Mouse (Mus musculus) G1E (cell line): ENCODE data around the gene Akr1c13. TPM values are rescaled to one million over a fixed set of nuclear protein-coding genes. Genes with fewer than 3 reads are reported as not detected.
"Not testable (repeated sequence)": the region's sequence is repeated elsewhere in the genome, so short reads cannot be mapped to it uniquely, and the experiment has no call there.

Experiments
- ATAC-seq: 2 replicates; pipeline ENCODE4 v1.8.0; 2016; ENCODE audit warnings: mild to moderate bottlenecking; ENCODE audit not compliant: insufficient number of reproducible peaks, poor library complexity, low FRiP score, severe bottlenecking; ENCODE audit errors: extremely low read depth
- DNase-seq: peaks from one replicate; pipeline ENCODE4 v3.0.0; 2012; ENCODE audit warnings: low spot score
- H3K27me3 ChIP-seq: 2 replicates; pipeline ENCODE4 v1.6.1; 2012; ENCODE audit warnings: mild to moderate bottlenecking, low read length, inconsistent platforms; ENCODE audit not compliant: insufficient read depth
- H3K36me3 ChIP-seq: replicated peaks from 2 replicates; pipeline ENCODE3; 2012; ENCODE audit warnings: mild to moderate bottlenecking, inconsistent platforms
- H3K4me1 ChIP-seq: 2 replicates; pipeline ENCODE4 v1.6.1; 2012; ENCODE audit warnings: low read depth, low read length, inconsistent platforms, mixed read lengths; ENCODE audit not compliant: insufficient read depth
- H3K4me3 ChIP-seq: 2 replicates; pipeline ENCODE4 v1.5.1; 2012; ENCODE audit warnings: low read depth, mild to moderate bottlenecking, inconsistent platforms, low read length, moderate library complexity, mixed read lengths
- H3K9me3 ChIP-seq: replicated peaks from 2 replicates; pipeline ENCODE4 v1.6.1; 2012; ENCODE audit warnings: inconsistent platforms
- CTCF ChIP-seq: IDR thresholded peaks from 2 replicates; pipeline ENCODE4 v1.5.1; 2012; ENCODE audit warnings: low read depth, low read length, inconsistent platforms, mixed read lengths
- GATA1 ChIP-seq: IDR thresholded peaks from 2 replicates; pipeline ENCODE4 v1.6.1; 2012; ENCODE audit warnings: borderline replicate concordance, low read length, inconsistent platforms, mixed read lengths
- GATA2 ChIP-seq: IDR thresholded peaks from 2 replicates; pipeline ENCODE4 v1.6.1; 2012; ENCODE audit warnings: low read depth, low read length, inconsistent platforms, borderline replicate concordance
- POLR2AphosphoS5 ChIP-seq: IDR thresholded peaks from 2 replicates; pipeline ENCODE4 v1.6.1; 2012; ENCODE audit warnings: low read depth, low read length, inconsistent platforms; ENCODE audit not compliant: insufficient replicate concordance
- TAL1 ChIP-seq: conservative IDR thresholded peaks from 2 replicates; pipeline ENCODE4 v1.6.1; 2012; ENCODE audit warnings: low read depth, low read length, inconsistent platforms, mixed read lengths
- polyA plus RNA-seq: library from polyadenylated mRNA; stranded (reverse); fragments of >175 nt; gene quantifications from 2 replicates; pipeline ENCODE4 v1.2.3, GENCODE M21; 2012
- total RNA-seq, 2 experiments: library from RNA; stranded (forward) in 1 of 2; stranded (reverse) in 1 of 2; fragments of 200-1000 nt in 1 of 2; fragments of >200 nt in 1 of 2; fragmentation: Nextera tagmentation in 1 of 2; gene quantifications; 2 replicates each; pipeline ENCODE4 v1.2.3; 2014 to 2017

The Akr1c13 gene
- total and polyA plus RNA-seq, 3 experiments = 6.1 to 350 (median 76.4) TPM

DNA sequence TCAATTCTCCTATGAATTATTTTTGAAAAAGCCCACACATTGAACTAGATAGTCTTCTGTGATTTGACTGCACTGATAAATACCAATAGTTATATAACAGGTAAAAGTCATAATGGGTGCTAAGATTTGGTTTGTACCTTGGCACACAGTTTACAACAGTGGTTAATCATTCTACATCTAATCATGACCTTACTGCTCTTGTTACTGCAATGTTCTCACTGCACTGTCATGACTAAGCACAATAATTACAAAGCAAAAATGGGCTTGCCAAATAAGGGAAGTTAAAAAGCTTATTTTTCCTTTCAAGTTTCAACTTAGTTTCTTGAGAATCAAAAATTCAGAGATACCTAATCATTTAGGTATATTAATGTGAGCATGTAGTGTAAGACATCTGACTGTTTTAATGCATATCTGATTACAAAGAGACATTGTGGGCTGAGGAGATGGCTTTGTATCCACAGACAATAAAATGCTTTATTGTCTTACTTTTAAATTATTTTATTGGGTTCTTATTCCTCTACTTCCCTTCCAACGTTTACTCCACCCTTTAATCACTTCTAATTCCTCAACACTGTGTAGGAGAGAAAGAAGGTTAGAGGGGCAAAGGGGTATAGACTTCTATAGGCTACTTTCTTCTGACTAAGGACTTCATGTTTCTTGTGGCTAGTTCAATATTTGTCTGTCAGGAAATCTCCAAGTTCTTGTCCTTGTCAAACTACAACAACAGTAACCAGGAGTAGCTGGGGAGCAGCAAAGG, 15.4 kb downstream of the Akr1c13 start:
- peak; percentile 93 for ATAC-seq
- Histone ChIP-seq H3K9me3 (no peaks in the 10 kb centered on the region), H3K36me3 (peaks cover 21% of the 10 kb centered on the region), H3K27me3 (no peaks in the 10 kb centered on the region), H3K4me1 (peaks cover 13% of the 10 kb centered on the region), H3K4me3 (no peak overlapping the region)
- no peak for DNase-seq
- TF ChIP-seq CTCF = no peak
- no peak for TF ChIP-seq TAL1
- no peak for TF ChIP-seq GATA1

DNA sequence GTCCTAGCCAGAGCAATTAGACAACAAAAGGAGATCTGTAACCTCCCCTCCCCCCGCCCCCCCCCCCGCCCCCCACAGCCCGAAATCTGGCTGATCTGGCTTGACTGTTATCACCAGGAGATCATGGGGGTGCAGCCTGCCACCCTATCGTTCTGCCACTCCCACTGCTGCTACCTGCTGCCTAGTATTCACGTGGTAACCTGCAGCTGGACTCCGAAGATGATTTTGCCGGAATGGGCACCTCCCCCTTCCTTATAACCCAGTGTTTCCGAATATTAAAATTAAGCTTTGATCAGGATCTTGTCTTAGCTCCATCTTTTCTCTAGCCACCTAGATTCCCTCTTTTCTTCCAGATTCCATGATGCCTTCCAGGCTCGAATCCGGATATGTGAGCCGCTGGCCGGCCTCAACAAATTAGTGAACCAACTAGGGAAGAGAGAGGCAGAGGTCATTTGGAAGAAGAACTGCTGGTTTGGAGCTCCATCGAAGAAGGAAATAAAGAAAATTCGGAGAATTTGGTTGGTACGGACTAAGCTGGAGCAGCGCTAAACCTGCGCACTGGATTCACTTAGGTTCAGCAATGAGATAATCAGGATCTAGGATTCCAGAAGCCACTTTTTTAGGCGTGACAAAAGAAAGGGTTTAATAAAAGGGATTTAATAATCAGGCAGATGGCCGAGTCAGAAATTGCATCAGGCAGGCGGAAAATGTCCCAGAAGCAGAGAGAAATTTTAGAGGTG, 20.8 kb downstream of the Akr1c13 start:
- ATAC-seq (no peak), DNase-seq (no peak)
- Histone ChIP-seq H3K4me3 (no peak overlapping the region), H3K9me3 (no peaks in the 10 kb centered on the region), H3K4me1 (0 out of 2 replicates have a peak, but pooled peaks cover 3% of the 10 kb centered on the region), H3K36me3 (peaks cover 6% of the 10 kb centered on the region), H3K27me3 (no peaks in the 10 kb centered on the region)
- TF ChIP-seq TAL1 = no peak

DNA sequence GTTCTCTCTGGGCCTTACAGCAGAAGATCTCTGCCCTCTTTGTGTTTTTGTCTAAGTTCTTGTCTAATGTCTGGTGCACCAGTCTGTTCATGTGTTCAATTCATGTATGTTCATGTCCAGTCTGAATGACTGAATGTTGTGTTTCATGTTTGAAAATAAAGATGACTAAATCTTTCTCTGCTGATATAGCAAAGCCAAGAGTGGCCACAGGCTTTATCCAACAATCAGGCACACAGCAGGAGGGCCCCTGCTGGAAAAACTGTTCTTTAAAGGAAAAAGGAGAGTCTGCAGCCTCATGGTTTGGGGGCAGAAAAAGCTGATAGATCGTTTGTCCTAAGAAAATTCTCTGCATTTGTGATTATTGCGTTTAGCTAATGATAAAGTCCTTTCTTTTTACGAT, 21.4 kb downstream of the Akr1c13 start:
- ATAC-seq = no peak
- no peaks in the 10 kb centered on the region for H3K9me3 ChIP-seq
- TF ChIP-seq GATA1 = no peak
- no peak for TF ChIP-seq CTCF
- TF ChIP-seq TAL1 = no peak
- TF ChIP-seq GATA2 = no peak
- no peak for TF ChIP-seq POLR2AphosphoS5
- H3K4me1 ChIP-seq = peaks cover 6% of the 10 kb centered on the region; the same call in 1 of the 2 replicates
- no peak for DNase-seq
- no peak overlapping the region for H3K4me3 ChIP-seq
- peaks cover 6% of the 10 kb centered on the region for H3K36me3 ChIP-seq
- no peaks in the 10 kb centered on the region for H3K27me3 ChIP-seq

DNA sequence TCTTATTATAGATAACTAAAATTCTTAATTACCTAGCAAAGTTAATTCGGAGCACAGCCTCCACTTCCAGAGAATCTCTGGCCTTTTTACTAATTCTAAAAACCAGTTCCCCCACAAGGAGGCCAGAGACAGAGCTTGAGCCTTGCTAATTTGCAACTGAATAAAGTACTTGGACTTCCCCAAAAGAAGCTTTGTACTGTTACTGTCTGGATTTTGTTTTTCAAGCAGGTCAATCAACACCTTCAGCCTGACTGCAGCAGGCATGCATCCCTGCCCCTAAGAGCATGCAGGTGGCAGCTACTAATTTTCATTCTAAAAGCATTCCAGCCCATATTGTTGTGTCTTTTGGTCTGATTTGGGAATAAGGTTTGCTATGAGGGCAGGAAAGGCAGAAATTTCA, 24.5 kb downstream of the Akr1c13 start:
- not testable (repeated sequence) for H3K36me3 ChIP-seq, H3K27me3 ChIP-seq, DNase-seq, H3K4me3 ChIP-seq, H3K9me3 ChIP-seq, H3K4me1 ChIP-seq, ATAC-seq

DNA sequence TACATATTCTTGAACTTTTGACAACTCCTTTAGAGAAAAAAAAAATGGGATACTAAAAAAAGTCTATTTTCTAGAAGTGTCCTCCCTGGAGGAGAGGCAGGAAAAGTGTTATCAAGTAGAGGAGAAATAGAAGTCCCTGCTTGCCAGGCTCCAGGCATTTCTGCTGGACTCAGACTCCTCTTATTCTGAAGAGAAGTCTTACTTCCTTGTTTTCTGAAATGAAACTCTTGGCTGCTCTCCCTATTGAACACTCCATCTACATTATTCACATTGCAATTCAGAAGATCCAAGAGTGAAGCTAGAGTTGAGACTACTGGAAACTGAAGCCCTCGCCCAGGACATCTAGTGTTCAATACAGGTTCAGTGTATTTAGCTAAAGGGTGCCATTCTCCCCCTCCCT, 37.5 kb downstream of the Akr1c13 start, which contains the start of gene Akr1c19:
Gene Akr1c19 (plus strand): TSS at position 260 of the 400 bp plus-strand sequence.
- Histone ChIP-seq H3K4me1 (peaks cover 14% of the 10 kb centered on the region), H3K4me3 (no peak within 1 kb of the TSS)
- TF ChIP-seq TAL1 (no peak), GATA1 (no peak), POLR2AphosphoS5 (no peak), CTCF (no peak), GATA2 (no peak)

DNA sequence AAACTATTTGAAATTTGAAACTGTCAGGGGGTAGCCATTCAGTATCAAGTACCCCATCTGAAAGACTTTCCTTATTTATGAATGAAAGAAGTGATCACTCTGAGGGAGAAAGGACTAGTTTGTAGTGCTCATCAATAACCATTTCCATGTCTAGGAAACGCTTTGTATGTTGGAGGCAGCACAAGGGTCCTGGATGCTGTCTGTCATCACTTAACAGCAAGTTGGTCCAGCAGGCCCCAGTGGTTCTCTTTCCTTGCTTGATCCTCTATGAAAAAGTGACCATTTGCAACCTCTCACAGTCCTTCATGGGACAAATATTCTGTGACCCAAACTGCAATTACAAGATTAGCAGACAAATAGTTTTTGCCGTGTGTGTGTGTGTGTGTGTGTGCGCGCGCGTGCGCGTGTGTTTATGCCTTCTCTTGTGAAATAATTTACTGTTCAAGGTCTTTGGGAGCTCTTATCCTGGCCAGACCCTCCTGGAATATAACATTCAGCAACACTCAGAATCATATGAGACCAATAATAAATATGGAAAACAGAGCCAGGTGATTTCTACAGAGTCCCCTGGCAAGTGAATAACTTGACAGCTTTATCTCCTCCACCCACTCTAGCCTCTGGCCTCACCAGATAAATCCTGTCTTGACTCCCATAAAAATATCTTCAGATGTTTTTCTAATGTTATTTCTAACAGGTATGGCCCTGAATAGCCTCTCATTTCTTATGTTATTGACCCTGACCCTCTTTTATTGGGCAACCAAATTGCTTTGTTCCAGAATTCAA, 40.1 kb downstream of the Akr1c13 start:
- no peak overlapping the region for H3K4me3 ChIP-seq
- H3K27me3 ChIP-seq = no peaks in the 10 kb centered on the region
- ATAC-seq (peak; percentile 26; the same call in 1 of the 2 replicates), DNase-seq (no peak)
- no peak for TF ChIP-seq GATA2
- 0 out of 2 replicates have a peak, but pooled peaks have one; percentile 31 for TF ChIP-seq TAL1
- H3K4me1 ChIP-seq = peaks cover 15% of the 10 kb centered on the region
- H3K36me3 ChIP-seq = no peaks in the 10 kb centered on the region
- H3K9me3 ChIP-seq = no peaks in the 10 kb centered on the region

More for the DNA sequence above, 37.5 kb downstream of the Akr1c13 start, which contains the start of gene Akr1c19:
- Histone ChIP-seq H3K27me3 (no peaks in the 10 kb centered on the region), H3K36me3 (no peaks in the 10 kb centered on the region), H3K9me3 (no peaks in the 10 kb centered on the region)
- ATAC-seq = no peak
- DNase-seq = no peak
